Mouse (Mus musculus) kidney, adult 18-20 months (tissue): ENCODE measurements around the gene Pnliprp2.

Experiments used
- DNase-seq: peaks from one replicate; pipeline ENCODE4 v3.0.0; 2021

Gene Pnliprp2

GRCm38 (mm10) chr19:58759423-58759822 lies at the start of gene Pnliprp2:
TSS of gene Pnliprp2 (plus strand) at chr19:58759719.
- DNase-seq, result peak; percentile 24

DNA sequence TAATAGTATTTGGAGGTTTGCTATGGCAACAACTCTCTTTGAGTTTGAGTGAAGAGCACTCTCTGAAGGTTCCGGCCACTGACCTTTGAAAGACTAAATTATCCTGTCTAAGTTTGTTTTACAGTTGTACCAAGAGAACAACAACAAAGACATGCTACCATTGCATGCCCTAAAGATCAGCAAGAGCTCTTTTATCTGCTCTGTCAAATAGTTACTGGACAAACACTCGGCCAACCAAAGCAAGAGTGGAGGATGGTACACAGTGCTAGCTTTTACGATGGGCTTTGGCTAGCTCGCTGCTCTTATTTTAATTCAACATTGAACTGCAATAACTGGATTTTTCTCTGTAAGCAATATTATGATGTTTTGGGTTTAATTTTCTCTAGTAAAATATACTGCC lies 41.6 kb upstream of the Pnliprp2 start:
- DNase-seq, result no peak

DNA sequence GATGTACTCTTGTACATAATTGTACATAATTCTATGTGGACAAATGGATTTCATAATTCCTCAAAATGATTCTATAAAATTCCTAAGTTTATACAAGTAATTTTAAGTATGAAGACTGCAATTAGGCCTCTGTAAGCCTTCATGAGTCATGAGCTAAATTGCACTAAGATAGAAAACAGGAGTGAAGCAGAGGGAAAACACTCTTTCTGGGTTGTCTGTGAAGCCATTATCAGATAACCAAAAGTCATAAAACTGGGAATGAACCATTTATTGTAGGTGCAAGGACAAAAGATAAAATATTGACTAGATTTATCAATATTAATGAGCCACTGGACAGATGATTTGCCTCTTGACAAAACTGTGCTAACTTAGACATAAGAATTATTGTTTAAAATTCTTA lies 39.1 kb upstream of the Pnliprp2 start:
- no peak for DNase-seq

DNA sequence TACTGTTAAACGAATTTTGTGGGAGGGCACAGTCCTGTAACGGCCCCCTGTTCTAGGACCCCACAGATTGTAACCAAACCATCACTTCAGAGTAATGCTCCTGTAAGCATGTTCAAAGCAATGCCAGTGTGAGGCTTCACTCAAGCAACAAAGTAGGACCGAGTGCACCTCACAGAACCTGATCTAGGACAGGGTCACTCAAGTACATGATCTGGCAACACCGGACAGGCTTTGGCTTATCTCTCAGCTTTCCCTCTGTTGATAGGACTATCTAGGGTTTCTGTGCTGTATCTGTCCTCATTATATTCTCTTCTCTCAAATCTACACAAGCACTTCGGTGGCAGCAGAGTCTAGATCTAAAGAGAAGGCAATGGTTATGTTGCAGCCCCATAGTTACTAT lies 33.0 kb upstream of the Pnliprp2 start:
- no peak for DNase-seq

DNA sequence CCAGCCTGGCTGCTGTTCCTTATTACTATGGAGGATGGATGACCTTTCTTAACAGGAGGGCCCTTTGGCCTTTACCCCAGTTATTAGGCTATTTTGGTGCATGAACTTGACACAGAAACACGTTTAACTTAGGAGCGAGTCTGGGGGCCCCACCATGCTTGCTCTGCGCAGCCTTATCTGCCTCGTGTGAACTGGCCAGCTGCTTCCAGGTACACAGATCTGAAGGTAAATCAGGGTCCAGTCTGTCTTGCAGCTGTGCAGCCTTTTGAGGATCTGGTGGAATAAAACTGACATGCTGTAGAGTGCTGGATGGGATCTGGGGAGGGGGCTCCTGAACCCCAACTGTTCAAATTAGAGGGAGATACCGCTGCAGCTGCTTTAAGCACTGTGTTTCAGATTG lies 31.8 kb upstream of the Pnliprp2 start:
- DNase-seq, result no peak

- no peak for DNase-seq
Observed at GRCm38 (mm10) chr19:58728445-58729031, 31.0 kb upstream of the Pnliprp2 start, which contains the start of gene Pnliprp1. TSS of gene Pnliprp1 (plus strand) at chr19:58728887.

DNA sequence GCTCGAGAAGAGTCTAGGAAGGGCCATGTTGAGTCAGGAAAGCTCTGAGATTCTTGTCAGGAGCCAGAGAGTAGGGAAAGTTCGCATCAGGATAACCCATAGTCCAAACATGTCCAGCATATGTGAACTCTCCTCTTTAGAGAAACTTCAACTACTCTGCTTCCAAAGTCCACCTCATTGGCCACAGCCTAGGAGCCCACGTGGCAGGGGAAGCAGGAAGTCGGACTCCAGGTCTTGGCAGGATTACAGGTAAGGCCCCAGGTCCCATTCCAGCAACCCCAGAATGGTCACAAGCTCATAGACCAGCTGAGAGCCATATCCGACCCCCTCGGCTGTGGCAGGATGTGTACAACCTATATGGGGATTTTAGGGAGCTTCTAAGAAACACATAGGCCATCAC lies 26.3 kb upstream of the Pnliprp2 start:
- DNase-seq, result peak; percentile 35

GRCm38 (mm10) chr19:58738111-58738510 lies 21.4 kb upstream of the Pnliprp2 start:
- no peak for DNase-seq

DNA sequence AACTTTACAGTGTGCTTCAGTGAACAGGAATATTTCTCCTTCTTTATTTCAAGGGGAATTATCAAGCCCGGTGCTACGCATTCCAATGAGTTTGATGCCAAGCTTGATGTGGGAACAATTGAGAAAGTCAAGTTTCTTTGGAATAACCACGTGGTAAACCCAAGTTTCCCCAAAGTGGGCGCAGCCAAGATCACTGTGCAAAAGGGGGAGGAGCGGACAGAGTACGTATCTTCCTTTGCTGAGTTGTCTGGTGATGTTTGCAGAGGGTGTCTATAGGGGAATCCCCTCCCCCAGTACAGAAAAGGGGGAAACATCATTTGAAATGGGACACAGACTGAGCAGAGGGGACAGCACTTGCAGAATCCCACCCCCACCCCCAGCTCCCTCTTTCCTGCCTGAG lies 18.5 kb upstream of the Pnliprp2 start:
- DNase-seq, result no peak

GRCm38 (mm10) chr19:58742711-58743110 lies 16.8 kb upstream of the Pnliprp2 start:
- no peak for DNase-seq

GRCm38 (mm10) chr19:58743736-58744135 lies 15.8 kb upstream of the Pnliprp2 start:
- no peak for DNase-seq

- no peak for DNase-seq
Observed at GRCm38 (mm10) chr19:58747498-58748000, 12.0 kb upstream of the Pnliprp2 start.

- DNase-seq, result no peak
Observed at GRCm38 (mm10) chr19:58750822-58751221, 8.7 kb upstream of the Pnliprp2 start.

- DNase-seq, result no peak
Observed at GRCm38 (mm10) chr19:58751504-58751903, 8.0 kb upstream of the Pnliprp2 start.

GRCm38 (mm10) chr19:58758871-58759270 lies 648 bp upstream of the Pnliprp2 start:
- DNase-seq, result no peak

DNA sequence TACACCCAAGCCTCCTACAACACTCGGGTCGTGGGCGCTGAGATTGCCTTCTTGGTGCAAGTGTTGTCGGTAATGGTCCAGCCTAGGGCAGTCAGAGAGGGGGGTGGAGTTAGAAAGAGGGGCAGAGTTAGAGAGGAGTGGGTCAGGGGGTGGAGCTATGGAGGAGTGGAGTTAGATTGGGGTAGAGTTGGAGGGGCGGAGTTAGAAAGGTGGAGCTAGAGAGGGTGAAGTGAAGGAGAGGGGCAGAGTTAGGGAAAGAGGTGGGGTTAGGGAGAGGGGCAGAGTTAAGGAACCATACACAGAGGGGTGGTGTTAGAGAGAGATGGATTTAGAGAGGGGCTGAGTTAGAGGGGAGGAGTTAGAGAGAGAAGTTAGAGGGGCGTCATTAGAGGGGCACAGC lies 2.8 kb downstream of the Pnliprp2 start:
- no peak for DNase-seq

DNA sequence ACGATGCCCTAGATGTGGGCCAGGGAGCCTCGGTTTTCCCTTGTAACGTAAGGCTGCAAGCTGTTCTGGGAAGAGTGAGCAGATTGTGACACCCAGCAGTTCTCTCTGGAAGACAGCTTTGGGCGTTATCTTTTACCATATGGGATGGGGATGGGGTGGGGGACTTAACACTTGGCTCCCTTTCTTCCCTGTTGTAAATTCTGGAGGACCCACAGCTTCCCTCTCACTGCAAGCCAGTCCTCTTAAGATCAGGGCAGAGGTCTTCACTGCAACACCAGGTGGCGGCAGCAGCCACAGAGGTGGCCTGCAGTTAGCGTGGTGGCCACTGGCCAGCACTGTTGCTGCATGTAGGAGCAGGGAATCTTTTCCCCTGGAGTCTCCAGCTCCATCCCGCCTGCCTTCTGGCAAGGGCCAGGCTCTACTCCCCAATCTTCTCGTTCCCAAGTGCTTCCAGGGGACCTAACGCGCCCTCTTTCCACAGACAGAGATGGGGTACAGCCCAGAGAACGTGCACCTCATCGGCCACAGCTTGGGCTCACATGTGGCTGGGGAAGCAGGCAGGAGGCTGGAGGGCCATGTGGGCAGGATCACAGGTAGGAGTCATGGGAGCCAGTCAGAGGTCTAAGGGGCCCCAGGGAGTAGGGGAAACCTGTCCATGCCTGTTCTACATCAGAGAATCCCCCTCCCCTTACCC lies 3.5 kb downstream of the Pnliprp2 start:
- peak; percentile 47 for DNase-seq

- no peak for DNase-seq
Observed at GRCm38 (mm10) chr19:58767329-58767728, 7.8 kb downstream of the Pnliprp2 start.

- DNase-seq, result no peak
Observed at GRCm38 (mm10) chr19:58776461-58776860, 16.9 kb downstream of the Pnliprp2 start.

DNA sequence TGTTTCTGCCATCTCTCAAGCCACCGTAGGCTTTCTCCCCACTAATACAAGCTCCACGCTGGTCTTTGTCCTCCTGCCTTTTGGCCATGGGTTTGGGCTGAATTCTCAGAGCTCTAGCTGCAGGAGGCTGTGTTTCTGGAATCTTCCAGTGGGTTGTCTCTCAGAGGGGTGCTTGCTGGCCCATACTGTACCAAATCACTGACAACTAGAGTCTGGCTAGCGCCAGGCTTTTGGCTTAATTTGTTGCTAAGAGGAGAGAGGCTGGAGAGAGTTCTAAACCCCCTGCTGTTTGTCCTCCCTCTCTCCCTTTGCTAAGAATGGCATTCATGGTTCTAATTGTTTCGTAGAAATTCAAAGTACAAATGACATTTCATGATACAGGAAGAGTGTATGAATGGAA lies 22.0 kb downstream of the Pnliprp2 start:
- no peak for DNase-seq

- DNase-seq, result no peak
Observed at GRCm38 (mm10) chr19:58783938-58784337, 24.4 kb downstream of the Pnliprp2 start.

DNA sequence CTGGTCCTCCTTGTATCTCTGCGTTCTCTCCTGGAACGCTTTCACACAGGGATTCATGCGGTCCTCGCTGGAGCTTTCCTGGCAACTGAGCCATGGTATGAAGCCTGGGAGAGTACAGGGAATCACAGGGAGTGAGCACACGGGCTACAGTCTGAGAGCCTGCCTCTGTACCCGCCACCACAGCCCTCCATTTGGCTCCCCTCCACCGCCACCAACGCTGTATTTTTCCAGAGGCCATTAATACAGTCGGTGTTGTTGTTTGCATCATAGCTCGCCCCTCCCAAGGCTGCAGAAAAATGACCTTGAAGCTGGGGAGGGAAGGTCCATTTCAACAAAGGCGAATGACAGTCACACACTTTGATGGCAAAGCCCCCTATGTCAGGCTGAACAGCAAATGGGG lies 29.7 kb downstream of the Pnliprp2 start:
- no peak for DNase-seq

DNA sequence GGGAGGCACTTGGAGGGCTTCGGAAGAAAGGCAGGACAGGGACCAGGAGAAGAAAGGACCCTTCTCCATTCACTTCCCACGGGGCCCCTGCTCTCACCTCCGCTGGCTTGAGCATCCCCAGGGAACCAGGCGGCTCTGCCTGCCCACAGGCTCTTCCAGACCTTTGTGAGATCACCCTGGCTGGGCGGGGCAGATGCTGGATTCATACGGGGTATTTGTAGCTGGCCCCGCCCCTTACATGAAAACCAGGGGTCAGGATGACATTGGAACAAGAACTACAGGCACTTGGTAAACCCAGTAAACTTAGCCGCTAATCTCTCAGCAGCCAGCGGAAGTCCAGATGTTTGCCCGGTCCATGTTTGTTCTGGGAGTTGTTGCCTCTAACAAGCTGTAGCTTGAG lies 34.8 kb downstream of the Pnliprp2 start, which contains the start of gene 1700019N19Rik:
Gene 1700019N19Rik (minus strand): TSS at position 178 of the 400 bp plus-strand sequence.
- no peak for DNase-seq

DNA sequence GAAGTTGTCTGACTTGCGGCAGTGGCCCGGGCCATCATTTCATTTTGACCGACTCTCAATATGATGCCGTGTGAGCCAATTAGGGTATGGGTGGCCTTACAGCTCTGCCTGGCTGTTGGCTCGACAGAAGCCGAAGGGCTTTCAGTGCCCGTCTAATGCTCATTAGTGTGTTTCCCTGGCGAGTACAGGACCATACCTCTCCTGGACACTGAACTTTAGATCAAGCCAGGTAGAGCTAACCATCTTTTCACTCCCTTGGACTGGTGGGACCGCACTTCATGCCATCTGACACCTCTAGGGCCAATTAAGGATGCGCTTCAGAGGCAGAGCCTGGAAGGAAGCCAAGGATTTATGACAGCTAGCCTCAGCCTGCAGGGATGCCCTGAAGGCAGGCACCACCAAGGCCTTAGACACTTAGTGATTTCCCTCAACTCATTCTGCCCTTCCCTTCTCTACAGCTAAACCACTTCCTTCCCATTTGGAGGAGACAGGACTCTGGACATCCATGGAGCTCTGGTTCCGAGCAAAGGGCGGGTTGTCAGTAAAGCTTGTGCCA lies 35.7 kb downstream of the Pnliprp2 start:
- DNase-seq, result no peak
